Mouse (Mus musculus): Measurements from ENCODE around the gene Hmgb2. TPM values are rescaled to one million over a fixed set of nuclear protein-coding genes. Genes with fewer than 3 reads are reported as not detected.

Hmgb2 gene
- polyA plus RNA-seq (2012; rRNA removed) = 409 and 794 TPM in 2 replicates

GRCm38 (mm10) chr8:57511316-57512118 lies at the start of gene Hmgb2:
TSS of gene Hmgb2 (plus strand) at chr8:57511907.

GRCm38 (mm10) chr8:57487441-57488155 lies 24.1 kb upstream of the Hmgb2 start, which contains the start of gene Sap30:
TSS of gene Sap30 (minus strand) at chr8:57487860.

Other genes with a start within 250 kb of the Hmgb2 start
- gene Hand2, start 190.9 kb upstream of the Hmgb2 start, polyA plus RNA-seq (2012; rRNA removed) = 5.1 and 15.5 TPM in 2 replicates
- gene Scrg1, start 56.0 kb upstream of the Hmgb2 start, polyA plus RNA-seq (2012; rRNA removed) = 0.82 and 1.7 TPM in 2 replicates
- gene Sap30, start 24.0 kb upstream of the Hmgb2 start, polyA plus RNA-seq (2012; rRNA removed) = 70.1 and 138 TPM in 2 replicates
- gene Galnt7, start 141.1 kb downstream of the Hmgb2 start, polyA plus RNA-seq (2012; rRNA removed) = 11.4 and 12.5 TPM in 2 replicates